Mouse (Mus musculus) hindbrain, postnatal 0 days (tissue): ENCODE results near the gene Rasgrp3. TPM values are rescaled to one million over a fixed set of nuclear protein-coding genes. Genes with fewer than 3 reads are reported as not detected.

Experiments
- ATAC-seq: fragments of 200-750 bp; cut with Nextera tagmentation; 2 replicates; pipeline ENCODE4 v1.8.0; 2017; ENCODE audit warnings: mild to moderate bottlenecking, moderate TSS enrichment, moderate library complexity
- DNase-seq: peaks from one replicate; pipeline ENCODE4 v3.0.0-alpha.2; 2015; ENCODE audit warnings: low spot score
- H3K27ac ChIP-seq: fragments of 300-500 bp; sonication (generic); 2 replicates; pipeline ENCODE4 v1.5.1; 2014; ENCODE audit warnings: mild to moderate bottlenecking
- H3K27me3 ChIP-seq: fragments of 300-500 bp; sonication (generic); 2 replicates; pipeline ENCODE4 v1.6.1; 2014; ENCODE audit warnings: low read length, mixed read lengths; ENCODE audit not compliant: insufficient read depth
- H3K36me3 ChIP-seq: fragments of 300-500 bp; sonication (generic); 2 replicates; pipeline ENCODE4 v1.6.1; 2014; ENCODE audit warnings: low read length, mixed read lengths; ENCODE audit not compliant: insufficient read depth
- H3K4me1 ChIP-seq: fragments of 300-500 bp; sonication (generic); 2 replicates; pipeline ENCODE4 v1.6.1; 2014; ENCODE audit warnings: antibody characterized with exemption, low read length, mixed read lengths; ENCODE audit not compliant: insufficient read depth
- H3K4me2 ChIP-seq: fragments of 300-500 bp; sonication (generic); 2 replicates; pipeline ENCODE4 v1.6.1; 2014; ENCODE audit warnings: low read depth, mild to moderate bottlenecking, low read length, moderate library complexity, mixed read lengths
- H3K4me3 ChIP-seq: fragments of 300-500 bp; sonication (generic); 2 replicates; pipeline ENCODE4 v1.5.1; 2014; ENCODE audit warnings: low read length
- H3K9ac ChIP-seq: fragments of 300-500 bp; sonication (generic); replicated peaks from 2 replicates; pipeline ENCODE4 v1.6.1; 2014; ENCODE audit warnings: mild to moderate bottlenecking, low read length, moderate library complexity, mixed read lengths
- H3K9me3 ChIP-seq: fragments of 300-500 bp; sonication (generic); 2 replicates; pipeline ENCODE4 v1.6.1; 2016; ENCODE audit warnings: low read length, mixed read lengths
- CTCF ChIP-seq: IDR thresholded peaks from 2 replicates; pipeline ENCODE4 v1.5.1; 2016; ENCODE audit warnings: antibody characterized with exemption, control low read depth, low read depth
- WGBS: fragments of 180-500 bp; shearing (Covaris S2); extraction: QIAGEN DNeasy Blood & Tissue Kit; methylation state at CpG from one replicate; pipeline ENCODE4 v1.1.7; 2014; 5-methylcytosine and 5-hydroxymethylcytosine counted together
- polyA plus RNA-seq: library from polyadenylated mRNA; unstranded; fragments of >200 nt; fragmentation: Nextera tagmentation; extraction: Ambion mirVana; gene quantifications from 2 replicates; pipeline ENCODE4 v1.2.1, GENCODE M21; 2015
- total RNA-seq: library from RNA; depleted of rRNA; stranded (reverse); fragments of >200 nt; gene quantifications from 2 replicates; pipeline ENCODE4 v1.2.3, GENCODE M21; 2014

Gene Rasgrp3
- total and polyA plus RNA-seq, 2 experiments from 2014 or later, result 2.1 to 5.1 TPM

DNA sequence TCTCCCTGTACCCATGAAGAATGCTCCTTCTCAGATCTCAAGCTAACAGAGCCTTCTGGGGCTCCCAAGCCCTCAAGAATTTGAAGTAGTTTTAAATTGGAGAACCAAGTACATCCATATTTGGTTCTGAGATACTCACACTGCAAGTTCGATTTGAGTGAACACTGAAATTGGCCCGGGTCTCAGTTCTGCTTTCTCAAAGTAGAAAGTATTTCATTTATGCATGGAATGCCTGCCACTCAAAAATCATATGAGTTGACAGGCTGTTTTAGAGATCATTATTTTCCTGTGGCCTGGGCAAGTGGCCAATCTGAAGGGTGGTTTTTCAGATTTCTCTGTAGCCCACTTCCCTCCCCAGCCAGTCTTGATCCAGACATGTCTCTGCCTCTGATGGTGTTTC, 36.7 kb downstream of the Rasgrp3 start:
- no peaks in the 10 kb centered on the region for H3K9me3 ChIP-seq
- no peak overlapping the region for H3K4me3 ChIP-seq
- no peak overlapping the region for H3K4me2 ChIP-seq
- ATAC-seq, result no peak
- TF ChIP-seq CTCF, result no peak
- no peaks in the 10 kb centered on the region for H3K27me3 ChIP-seq
- no peak overlapping the region for H3K27ac ChIP-seq
- WGBS, result 54% methylated on average over 2 of the region's 2 CpGs
- H3K36me3 ChIP-seq, result no peaks in the 10 kb centered on the region
- no peak overlapping the region for H3K9ac ChIP-seq
- H3K4me1 ChIP-seq, result 0 out of 2 replicates have a peak, but pooled peaks cover 3% of the 10 kb centered on the region
- no peak for DNase-seq

DNA sequence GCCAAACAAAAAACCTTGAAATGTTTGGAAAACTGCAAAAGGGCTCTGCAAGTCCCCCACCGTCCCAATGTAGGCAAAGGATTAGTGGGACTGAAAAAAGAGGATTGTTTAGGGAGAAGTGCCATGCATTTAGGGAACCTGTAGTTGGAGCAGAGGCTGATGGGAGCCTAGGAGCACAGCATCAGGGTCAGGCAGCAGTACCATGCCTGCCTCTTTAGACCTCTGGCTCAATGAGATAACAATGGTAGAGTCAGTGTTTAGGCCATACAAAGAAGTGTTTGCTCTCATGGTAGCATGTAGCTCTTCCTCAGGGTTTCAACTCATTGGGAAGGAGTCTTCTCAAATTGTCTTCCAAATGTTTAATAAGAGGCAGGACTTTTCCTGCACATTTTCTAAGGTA, 40.3 kb downstream of the Rasgrp3 start:
- WGBS, result 77% methylated on average over 1 of the region's 1 CpGs
- H3K4me2 ChIP-seq, result no peak overlapping the region
- no peaks in the 10 kb centered on the region for H3K9me3 ChIP-seq
- H3K36me3 ChIP-seq, result no peaks in the 10 kb centered on the region
- DNase-seq, result no peak
- H3K4me3 ChIP-seq, result no peak overlapping the region
- H3K27ac ChIP-seq, result no peak overlapping the region
- no peak for ATAC-seq
- H3K4me1 ChIP-seq, result 0 out of 2 replicates have a peak, but pooled peaks cover 3% of the 10 kb centered on the region
- H3K9ac ChIP-seq, result no peak overlapping the region
- no peaks in the 10 kb centered on the region for H3K27me3 ChIP-seq
- TF ChIP-seq CTCF, result no peak

GRCm38 (mm10) chr17:75476736-75477416, 41.2 kb downstream of the Rasgrp3 start:
- Histone ChIP-seq H3K4me2 (no peak overlapping the region), H3K27ac (no peak overlapping the region), H3K9ac (no peak overlapping the region), H3K36me3 (no peaks in the 10 kb centered on the region), H3K4me1 (no peaks in the 10 kb centered on the region), H3K9me3 (no peaks in the 10 kb centered on the region), H3K4me3 (no peak overlapping the region), H3K27me3 (no peaks in the 10 kb centered on the region)
- no peak for TF ChIP-seq CTCF
- WGBS, result 82% methylated on average over 4 of the region's 4 CpGs
- ATAC-seq, result no peak
- no peak for DNase-seq

DNA sequence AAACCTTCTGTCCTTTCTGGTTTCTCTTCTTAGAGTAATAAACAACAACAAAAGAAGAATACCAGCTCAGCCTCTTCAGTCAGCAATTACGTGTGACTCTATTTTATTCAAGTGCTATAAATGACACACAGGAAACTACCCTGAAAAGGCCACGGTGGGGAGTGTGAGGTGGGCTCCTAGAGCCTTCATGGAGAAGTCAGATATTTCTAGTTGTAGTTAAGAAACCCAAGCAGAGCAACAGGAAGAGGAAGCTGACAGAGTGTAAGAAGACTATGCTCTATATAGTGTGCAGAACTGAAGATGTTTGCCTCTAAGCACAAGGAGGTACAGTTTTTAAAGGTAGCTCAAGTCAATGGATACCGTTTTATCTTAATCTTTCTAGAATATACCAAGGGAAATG, 42.0 kb downstream of the Rasgrp3 start:
- H3K9ac ChIP-seq, result no peak overlapping the region
- DNase-seq (no peak), ATAC-seq (no peak)
- no peaks in the 10 kb centered on the region for H3K36me3 ChIP-seq
- no peak overlapping the region for H3K4me3 ChIP-seq
- no peak overlapping the region for H3K4me2 ChIP-seq
- no peaks in the 10 kb centered on the region for H3K4me1 ChIP-seq
- H3K27ac ChIP-seq, result no peak overlapping the region
- no peaks in the 10 kb centered on the region for H3K27me3 ChIP-seq
- WGBS, result 78% methylated on average over 3 of the region's 3 CpGs
- no peak for TF ChIP-seq CTCF
- H3K9me3 ChIP-seq, result no peaks in the 10 kb centered on the region

DNA sequence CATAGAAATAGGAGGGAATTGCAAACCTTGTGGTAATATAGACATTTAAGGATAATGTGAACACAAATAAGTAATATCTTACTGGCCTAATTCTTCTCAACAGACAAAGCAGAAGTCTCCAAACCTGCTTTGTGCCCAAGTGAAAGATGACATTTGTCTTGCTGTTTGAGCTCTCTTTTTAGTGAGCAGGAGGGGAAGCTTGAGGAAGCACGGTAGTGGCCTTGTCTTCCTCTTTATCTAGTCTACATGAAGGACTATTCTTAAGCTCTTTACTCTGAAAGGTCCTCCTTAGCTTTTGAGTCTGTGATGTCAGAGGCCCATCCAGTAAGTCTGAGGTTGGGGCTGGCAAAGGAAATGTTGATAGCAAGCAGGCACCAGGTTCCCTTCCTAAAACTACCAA, 43.1 kb downstream of the Rasgrp3 start:
- no peak for DNase-seq
- no peaks in the 10 kb centered on the region for H3K9me3 ChIP-seq
- TF ChIP-seq CTCF, result no peak
- no peak overlapping the region for H3K4me2 ChIP-seq
- no peak for ATAC-seq
- no peaks in the 10 kb centered on the region for H3K36me3 ChIP-seq
- H3K4me1 ChIP-seq, result no peaks in the 10 kb centered on the region
- H3K27ac ChIP-seq, result no peak overlapping the region
- no peak overlapping the region for H3K9ac ChIP-seq
- no peaks in the 10 kb centered on the region for H3K27me3 ChIP-seq
- H3K4me3 ChIP-seq, result no peak overlapping the region
- 59% methylated on average over 1 of the region's 1 CpGs for WGBS

- H3K4me3 ChIP-seq, result no peak overlapping the region
- H3K36me3 ChIP-seq, result no peaks in the 10 kb centered on the region
- ATAC-seq, result no peak
- H3K27me3 ChIP-seq, result no peaks in the 10 kb centered on the region
- no peak overlapping the region for H3K4me2 ChIP-seq
- no peaks in the 10 kb centered on the region for H3K9me3 ChIP-seq
- H3K27ac ChIP-seq, result no peak overlapping the region
- H3K9ac ChIP-seq, result no peak overlapping the region
- no peaks in the 10 kb centered on the region for H3K4me1 ChIP-seq
- WGBS, result 88% methylated on average over 2 of the region's 2 CpGs
- no peak for DNase-seq
- TF ChIP-seq CTCF, result no peak
Measured at GRCm38 (mm10) chr17:75479663-75480062, 44.0 kb downstream of the Rasgrp3 start.

GRCm38 (mm10) chr17:75480379-75480778, 44.7 kb downstream of the Rasgrp3 start:
- 80% methylated on average over 3 of the region's 3 CpGs for WGBS
- no peaks in the 10 kb centered on the region for H3K36me3 ChIP-seq
- TF ChIP-seq CTCF, result no peak
- no peak overlapping the region for H3K27ac ChIP-seq
- H3K4me1 ChIP-seq, result no peaks in the 10 kb centered on the region
- H3K9ac ChIP-seq, result no peak overlapping the region
- no peak overlapping the region for H3K4me3 ChIP-seq
- ATAC-seq (no peak), DNase-seq (no peak)
- H3K4me2 ChIP-seq, result no peak overlapping the region
- H3K27me3 ChIP-seq, result no peaks in the 10 kb centered on the region
- no peaks in the 10 kb centered on the region for H3K9me3 ChIP-seq
